Mouse (Mus musculus) embryo, embryonic 10 days (tissue): ENCODE data around the gene Adam22.
"Not testable (repeated sequence)": the region's sequence is repeated elsewhere in the genome, so short reads cannot be mapped to it uniquely, and the experiment has no call there.

Experiments
- DNase-seq: peaks from one replicate; pipeline ENCODE4 v3.0.0-alpha.2; 2015; ENCODE audit warnings: low spot score

Adam22 gene

DNA sequence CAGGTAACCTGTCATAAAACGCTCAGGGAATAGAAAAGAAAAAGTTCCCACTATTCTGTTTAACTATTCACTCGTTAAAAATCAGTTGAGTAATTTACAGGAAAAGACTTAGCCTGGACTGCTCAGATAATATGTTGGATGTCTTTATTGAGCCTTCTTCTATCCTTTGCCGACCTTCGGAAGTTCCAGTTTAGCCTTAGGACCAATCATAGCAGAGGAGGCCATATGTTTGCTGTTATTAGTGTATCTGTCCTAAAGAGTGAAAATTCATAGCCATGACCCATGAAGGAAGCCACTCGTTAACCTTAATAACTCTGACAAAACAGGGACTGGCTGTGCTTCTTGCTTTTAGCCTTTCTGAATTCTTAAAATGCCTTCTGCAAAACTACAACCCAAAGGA, 41.3 kb downstream of the Adam22 start:
- no peak for DNase-seq

DNA sequence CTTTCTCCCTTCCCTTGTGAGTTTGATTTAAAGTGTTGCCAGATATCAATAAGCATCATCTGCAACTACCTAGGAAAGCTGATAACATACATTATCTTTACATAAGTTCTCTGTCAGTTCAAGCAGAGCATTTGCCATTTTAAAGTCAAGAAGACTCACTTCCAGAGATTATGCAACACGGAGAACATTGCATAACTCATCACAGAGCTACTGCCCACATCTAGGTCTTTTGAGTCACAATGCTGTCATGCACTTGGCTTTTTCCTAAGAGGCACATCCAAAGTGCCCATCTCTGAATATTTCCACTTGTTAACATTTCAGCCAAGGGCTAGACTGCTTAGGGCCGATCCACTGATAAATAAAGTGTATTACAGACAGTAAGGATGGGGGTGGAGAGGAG, 55.6 kb downstream of the Adam22 start:
- DNase-seq = no peak

DNA sequence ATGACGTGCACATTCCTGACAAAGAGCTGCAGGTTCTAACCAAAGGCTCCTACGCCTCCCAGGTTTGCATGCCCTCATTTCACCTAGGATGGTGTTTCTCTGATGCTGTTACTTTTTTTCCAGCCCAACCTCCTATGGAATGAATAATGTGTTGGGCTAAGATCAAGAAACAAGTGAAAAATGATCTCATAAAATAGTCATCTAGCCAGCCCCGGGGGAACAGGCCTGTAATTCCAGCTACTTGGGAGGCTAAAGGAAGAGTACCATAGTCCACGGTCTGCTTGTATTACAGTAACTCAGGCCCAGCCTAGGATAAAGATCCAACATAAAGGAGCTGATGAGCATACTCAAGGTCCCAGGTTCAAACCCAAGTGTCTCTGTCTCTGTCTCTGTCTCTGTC, 57.1 kb downstream of the Adam22 start:
- DNase-seq = no peak

DNA sequence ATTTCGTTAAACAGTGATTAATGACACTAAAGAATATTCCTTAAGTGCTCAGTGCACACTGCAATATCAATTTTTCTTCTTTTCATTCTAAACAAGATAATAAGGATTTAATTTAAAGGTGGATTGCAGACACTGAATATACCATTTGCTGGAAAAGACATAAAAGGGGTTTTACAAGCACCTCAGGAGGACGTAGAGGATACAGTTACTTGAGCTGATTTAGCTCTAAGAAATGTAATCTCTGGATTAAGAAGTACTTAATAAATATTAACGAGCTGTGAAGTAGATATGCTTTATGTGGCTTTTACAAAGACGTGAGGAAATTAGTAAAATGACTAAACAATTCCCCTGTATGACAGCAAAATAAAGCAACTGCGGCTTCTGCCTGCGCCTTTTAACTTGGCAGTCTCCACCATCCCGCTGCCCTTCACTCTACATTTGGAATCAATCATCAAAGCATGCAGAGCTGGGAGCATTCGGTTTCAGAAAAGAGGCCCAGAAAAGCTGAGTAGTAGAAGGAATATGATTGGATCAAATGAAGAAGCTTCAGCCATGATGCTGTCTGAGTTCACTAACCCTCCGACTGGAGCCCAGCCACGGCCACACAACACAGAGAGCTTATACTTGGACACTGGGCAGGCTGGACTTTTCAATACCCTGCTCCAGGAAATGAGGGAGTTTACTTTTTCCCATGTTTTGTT, 70.1 kb downstream of the Adam22 start:
- DNase-seq = no peak

DNA sequence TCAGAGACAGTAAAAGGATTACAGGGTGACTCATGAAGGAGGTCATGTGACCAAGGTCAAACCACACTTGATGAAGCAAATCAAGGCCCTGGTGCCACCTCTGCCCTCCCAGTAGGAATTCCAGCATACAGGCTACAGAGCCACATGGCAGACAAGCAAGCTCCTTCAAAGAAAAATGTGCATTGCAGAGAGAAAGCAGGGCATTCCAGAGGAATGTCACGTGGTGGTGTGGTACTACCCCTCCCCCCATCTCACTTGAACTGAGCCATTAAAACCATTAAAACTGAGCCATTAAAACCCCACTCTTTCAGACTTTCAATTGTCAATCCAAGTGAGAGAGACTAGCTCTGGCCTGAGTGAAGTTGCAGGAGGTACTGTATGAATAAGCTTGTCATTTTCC, 74.7 kb downstream of the Adam22 start:
- DNase-seq = peak; percentile 53

DNA sequence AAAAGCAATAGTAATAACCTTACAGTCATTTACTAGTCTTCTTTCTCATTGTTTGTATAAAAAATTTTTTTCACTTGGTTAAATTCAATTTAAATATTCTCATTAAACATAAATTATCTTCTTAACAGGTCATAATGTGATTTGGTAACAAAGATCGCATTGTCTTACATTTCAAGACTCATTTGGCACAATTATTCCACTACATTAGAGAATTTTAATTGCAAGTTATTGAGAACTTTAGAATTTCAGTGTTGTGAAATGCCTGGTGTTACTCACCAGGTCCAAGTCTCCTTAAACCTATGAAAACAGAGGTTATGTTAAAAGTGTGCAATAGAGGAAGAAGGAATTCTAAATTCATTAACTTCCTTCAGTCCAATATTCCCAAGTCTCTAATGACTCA, 76.5 kb downstream of the Adam22 start:
- no peak for DNase-seq

DNA sequence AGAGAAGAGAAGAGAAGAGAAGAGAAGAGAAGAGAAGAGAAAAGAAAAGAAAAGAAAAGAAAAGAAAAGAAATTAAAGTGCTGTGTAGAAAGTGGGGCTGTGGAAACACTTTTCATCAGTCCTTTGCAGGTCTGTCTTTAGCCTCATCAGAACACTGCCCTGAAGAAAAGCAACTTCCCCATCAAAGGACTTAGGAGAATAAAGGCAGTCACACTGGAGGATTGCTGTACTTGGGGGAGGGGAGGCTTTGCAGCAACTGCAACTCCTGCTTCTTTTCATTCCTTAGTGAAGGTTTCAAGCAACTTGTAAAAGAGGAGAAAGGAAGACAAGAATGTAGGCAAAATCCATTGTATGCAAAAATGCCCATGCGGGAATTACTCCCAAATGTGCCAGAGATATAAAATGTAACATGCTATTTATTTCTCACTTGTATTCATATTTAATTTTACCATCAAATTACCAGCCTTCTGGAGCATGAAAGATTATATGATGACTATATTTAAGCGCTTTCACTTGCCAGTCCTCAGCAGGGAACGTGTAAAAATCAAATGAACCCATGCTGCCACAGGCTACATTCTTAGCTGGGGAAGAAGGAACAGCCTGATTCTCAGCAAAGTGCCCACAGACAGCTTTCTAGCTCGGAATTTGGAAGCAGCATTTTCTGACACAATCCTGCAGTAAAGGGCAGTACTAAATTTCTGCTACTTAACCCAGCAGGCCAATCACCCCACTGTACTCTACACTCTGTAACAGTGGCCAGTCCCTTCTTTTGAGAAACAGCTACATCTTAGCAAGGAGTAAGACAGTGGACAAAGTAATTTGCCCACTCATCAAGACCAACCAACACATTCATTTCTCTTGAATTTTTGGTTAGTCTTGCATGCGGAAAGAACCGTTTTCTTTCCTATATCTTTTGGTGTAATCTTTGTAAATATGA, 78.0 kb downstream of the Adam22 start:
- peak; percentile 14 for DNase-seq

DNA sequence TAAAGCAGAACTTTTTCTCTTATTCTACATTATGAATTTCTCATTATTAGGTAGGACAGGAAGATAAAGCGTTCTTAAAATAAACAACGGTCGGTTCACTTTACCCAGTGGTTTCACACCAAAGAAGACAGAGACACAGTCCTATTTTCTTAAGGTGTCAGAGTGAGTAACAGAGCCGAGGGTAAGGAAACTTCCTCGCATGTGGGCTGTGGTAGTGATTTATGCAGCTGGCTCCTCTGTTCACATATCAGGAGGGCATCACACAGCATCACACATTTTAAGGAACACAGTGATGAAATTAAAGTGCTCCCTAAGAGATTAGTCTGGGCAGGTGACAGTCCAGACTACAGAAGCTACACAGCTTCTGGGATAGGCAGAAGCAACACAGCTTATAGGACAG, 83.8 kb downstream of the Adam22 start:
- no peak for DNase-seq

DNA sequence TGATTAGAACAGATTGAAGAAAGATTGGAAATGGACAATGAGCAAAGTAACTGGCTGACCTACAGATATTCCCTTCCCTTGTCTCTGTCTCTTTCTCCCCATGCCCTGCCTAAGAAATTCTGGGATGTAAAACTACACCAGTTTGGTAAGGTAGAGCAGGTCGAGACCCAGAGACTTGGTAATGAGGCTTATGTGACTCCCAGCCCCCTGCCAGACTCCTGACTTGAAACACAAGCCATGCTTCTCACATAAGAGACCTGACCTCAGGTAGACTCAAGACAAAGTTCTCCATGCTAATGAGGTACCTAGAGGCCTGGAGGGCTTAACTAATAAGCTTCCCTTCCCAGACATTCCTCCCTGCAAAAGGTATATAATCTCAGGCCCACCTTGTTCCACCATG, 91.8 kb downstream of the Adam22 start:
- no peak for DNase-seq

DNA sequence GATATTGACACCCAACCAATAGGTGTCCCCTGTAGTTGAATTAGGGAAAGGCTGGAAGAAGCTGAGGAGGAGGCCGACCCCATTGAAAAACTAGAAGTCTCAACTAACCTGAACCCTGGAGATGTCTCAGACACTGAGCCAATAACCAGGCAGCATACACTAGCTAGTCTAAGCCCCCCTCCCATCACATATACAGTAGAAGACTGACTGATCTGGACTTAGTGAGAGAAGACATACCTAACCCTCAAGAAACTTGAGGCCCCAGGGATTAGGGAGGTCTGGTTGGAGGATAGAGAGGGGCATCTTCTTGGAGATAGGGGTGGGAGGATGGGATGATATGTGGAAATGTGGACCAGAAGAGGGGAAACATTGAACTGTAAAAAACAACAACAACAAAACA, 110.6 kb downstream of the Adam22 start:
- DNase-seq = no peak

DNA sequence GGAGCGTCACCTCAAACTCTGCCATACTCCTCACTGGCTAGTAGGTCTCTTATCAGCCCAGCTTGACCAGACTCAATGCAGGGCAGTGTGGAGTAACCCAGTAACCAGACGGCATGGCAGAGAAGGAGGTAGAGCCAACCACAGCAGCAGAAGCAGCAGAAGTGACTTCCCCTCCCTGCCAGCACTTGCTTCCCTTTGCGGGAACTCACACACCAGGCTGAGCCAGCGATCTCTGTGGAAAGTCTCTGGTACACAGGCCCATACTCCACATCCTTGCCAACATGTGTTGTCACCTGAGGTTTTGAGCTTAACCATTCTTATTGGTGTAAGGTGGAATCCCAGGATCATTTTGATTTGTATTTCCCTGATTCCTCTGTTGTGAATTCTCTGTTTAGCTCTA, 111.5 kb downstream of the Adam22 start:
- DNase-seq = no peak

DNA sequence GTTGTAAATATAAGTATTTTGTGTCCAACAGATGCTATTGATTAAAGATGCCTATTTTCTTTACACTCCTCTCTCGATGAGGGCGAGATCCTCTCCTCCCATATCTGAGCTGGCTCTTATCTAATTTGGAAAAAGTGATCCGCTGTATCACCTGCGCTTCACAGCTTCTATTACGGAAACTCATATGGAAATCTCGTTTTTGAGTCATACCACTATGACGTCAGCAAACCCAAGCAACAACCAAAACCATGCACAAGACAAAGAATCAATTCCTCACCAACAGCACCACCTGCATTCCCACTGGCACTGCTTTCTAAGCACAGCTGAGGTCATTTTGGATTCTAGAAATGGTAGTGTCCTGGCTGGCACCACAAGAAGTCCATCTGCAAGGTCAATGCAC, 123.3 kb downstream of the Adam22 start:
- no peak for DNase-seq

DNA sequence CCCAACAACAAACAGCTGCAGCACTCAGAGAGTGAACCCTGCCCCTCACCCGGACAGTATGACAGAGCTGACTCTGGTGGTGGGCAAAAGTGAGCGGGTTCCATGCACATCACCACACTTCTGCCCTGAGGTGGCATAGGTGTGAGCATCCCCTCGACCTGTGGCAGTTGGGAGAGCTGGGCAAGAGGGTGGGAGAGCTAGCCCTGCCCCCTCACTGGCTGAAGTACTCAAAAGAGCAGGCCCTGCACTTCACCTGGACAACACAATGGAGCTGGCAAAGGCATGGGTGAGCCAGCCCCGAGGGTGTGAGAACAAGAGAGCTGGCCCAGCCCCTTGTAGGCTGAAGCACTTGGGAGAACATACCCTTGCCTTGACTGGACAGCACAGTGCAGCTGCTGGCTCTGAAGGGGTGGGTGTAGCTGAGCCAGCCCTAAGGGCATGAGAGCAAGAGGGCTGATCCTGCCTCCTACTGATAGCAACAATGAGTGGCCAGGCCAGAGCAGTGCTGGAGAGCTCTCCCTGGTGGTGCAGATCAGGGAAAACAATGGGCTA, 124.8 kb downstream of the Adam22 start:
- DNase-seq = peak; percentile 7

DNA sequence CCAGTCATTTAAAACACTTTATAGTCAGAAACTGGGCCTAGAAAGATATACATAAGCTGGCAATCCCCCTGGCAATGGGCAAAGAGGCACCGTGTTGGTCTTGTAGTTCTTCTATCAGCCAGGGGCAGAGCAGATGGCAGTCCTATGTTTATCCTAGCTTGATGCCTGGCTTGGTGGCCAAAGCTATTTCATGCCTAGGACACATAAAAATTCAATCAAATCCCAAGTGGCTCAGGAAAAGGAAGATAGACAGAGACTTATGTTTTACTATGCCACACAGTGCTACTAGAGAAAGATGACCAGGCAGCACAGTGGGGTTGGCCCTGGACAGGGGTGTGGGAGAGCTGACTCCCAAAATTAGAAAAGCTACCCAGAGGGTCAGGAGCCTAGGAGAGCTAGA, 125.3 kb downstream of the Adam22 start:
- DNase-seq = no peak

DNA sequence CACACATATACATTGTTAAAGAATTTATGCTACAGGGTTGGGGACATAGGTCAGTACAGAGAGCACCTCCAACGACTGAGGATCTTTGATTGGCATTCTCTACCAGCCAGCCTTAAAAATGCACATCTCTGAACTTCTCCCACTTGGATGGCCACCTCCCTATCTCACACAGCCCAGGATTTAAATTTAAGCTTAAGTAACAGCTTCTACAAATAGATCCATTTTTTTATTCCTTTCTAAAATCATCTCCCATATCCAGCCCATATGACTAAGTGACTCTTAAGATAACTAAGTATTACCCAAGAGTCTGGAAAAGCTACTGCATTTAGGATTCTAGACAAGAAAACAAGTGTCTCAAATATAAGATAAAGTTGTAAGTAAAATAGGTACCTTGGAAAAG, 140.9 kb downstream of the Adam22 start:
- DNase-seq = no peak

DNA sequence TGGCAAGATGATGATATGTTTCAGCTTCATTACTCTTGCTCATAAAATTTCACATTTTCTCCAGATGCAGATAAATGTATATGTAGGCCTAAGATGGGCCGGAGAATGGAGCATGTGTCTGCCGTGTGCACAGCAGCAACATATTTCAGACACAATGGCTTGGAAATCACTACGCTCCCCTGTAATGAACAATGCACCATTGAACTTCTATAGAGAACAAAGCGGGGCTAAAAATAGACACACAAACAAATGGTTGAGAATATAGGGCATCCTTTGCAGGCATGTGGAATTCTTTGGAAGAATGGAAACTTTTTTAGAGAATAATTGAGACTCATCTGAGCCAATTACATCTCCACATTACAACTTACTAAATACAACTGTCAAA, 143.6 kb downstream of the Adam22 start:
- DNase-seq = no peak

DNA sequence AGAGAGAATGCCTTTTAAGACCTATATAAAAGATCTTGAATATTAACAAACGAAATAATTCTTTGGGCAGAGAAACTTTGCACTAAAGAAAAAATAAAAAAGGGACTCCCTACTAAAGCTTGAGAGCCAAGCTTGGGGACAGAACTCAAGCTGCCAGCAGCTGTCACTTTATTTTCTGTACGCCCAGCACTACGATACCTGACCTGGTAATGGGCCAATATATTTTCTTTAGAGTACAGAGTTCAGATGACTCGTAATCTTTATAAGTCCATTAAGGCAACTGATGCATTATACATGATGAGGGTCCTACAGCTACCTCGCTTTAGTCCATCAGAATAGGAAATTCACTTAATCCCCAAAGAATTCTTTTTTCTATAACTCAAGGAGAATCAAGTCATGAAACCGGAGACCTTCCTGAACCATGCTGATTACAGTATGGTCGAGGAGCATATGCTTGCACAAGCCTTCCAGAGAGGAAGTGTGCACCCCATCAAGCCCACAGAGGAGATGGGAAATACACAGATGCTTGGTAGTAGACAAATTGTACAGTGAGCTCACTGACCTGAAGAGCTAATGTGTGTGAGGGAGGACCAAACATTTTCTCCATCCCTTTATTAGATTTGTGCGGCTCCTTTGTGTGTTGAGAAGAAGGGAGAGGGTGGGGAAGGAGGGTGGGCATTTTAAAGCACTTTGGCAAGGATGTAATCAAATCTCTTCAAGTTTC, 144.2 kb downstream of the Adam22 start:
- DNase-seq = no peak

DNA sequence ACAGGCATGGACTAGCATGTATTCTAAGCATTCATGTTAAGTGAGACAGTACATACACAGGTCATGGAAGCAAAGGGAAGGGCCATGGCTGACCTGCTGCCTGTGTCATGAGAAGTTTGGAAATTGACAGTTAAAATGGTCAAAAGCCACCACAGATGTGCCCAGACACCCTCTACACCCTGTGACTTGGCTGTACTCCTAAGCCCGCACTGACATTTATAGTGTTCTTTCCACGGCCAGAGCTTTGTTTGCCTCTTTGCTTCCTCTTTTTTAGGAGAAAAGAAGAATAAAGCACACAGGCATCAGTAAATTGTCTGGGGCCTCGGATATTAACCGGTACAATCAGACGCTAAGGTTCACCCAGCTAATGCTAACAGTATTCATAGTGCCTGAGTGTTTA, 146.3 kb downstream of the Adam22 start:
- no peak for DNase-seq

DNA sequence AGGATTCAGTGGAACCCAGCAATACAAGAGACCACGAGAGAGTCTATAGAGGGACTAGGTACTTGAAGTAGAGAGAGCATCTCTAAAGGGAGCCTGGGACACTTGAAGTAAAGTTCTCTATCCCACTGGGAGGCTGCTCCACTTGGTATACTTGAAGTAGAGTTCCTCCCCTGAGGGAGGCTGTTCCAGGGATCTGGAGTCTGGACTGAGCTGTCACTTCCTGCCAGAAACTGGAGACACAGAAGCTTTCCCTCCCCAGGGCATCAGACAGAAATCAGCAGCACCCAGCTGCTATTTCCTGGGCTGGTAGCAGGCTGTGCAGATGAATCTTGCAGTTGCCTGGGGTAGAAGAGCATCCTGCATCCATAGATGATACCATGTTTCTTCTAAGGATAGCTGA, 152.1 kb downstream of the Adam22 start:
- DNase-seq = no peak

DNA sequence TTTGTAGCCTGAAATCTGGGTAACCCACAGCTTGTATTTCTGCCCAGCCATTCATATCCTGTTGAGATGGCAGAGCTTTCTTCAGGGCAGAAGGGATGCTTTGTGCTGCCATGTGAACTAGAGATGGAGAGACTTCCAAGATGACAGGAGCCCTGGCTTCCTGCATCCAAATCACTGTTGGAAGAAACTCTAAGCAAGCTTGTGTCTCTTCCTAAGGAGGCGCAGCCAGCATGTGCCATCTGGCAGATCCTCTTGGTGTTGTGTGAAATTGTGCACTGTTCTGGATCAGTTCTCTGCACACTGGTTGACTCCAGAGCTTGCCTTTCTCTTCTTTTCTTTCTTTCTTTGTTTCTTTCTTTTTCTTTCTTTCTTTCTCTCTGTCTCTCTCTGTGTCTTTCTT, 183.0 kb downstream of the Adam22 start:
- not testable (repeated sequence) for DNase-seq

DNA sequence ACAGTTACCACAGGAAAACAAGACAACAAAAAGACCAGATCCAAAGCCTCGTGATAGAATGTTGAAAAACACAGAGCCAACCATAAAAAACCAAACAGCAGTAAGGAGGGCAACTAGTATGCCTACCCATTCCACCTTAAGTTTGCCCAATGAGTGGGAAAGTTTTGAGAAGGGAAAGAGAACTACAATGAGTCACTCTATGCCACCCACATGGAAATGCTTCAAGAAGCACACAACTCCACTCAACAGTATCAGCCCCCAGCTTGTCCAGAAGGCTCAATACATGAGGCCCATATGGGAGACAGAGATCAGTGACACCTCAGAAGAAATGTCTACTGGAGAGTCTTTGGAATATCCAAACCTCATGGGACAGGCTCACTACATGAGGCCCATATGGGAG, 187.3 kb downstream of the Adam22 start:
- no peak for DNase-seq

DNA sequence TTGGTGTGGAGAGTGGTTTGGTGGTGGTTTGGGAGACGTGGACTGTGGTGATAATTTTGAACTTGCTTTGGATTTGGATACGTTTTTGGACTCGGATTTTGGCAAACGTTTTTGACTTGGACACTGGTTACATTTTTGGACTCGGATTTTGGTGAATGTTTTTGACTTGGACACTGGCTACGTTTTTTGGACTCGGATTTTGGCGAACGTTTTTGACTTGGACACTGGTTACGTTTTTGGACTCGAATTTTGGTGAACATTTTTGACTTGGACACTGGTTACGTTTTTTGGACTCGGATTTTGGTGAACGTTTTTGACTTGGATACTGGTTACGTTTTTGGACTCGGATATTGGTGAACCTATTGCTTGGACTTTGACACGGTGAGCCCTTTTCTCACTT, 189.8 kb downstream of the Adam22 start:
- DNase-seq = no peak

DNA sequence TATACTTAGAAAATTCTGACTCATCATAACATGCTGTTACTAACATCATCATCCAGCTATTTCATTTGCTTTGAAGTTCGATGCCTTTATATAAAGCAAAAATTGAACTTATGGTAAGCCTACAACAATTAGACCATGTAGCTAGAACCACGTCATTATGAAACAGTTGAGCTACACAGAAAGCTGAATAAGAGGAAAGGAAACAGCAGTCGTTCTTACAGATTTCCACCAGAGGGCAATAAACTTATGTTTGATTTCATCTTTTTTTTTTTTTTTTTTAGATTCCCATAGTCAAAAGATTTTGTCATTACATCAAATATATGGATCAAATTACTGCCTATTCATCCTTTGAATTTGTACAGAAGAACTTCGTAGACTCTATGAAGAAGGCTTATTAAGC, 203.2 kb downstream of the Adam22 start:
- peak; percentile 10 for DNase-seq
